Mouse (Mus musculus) CH12.LX (cell line): Measurements from ENCODE around the gene Cntn4. TPM values are rescaled to one million over a fixed set of nuclear protein-coding genes. Genes with fewer than 3 reads are reported as not detected.

Experiments used
- DNase-seq: peaks from one replicate; pipeline ENCODE4 v3.0.0-alpha.2; 2013; ENCODE audit errors: extremely low read depth
- H3K27ac ChIP-seq: 2 replicates; pipeline ENCODE4 v1.5.1; 2012; ENCODE audit warnings: low read depth, mild to moderate bottlenecking, control low read depth, moderate library complexity; ENCODE audit not compliant: insufficient read depth
- H3K27me3 ChIP-seq: replicated peaks from 2 replicates; pipeline ENCODE3; 2012; ENCODE audit warnings: inconsistent platforms
- H3K36me3 ChIP-seq, 2 experiments: replicated peaks in 1 of 2; 2 replicates each; pipeline versions ENCODE3 to v1.6.1; 2012; ENCODE audit warnings: inconsistent platforms in 1 of 2, low read length in 1 of 2, mild to moderate bottlenecking in 1 of 2, mixed read lengths in 1 of 2, moderate library complexity in 1 of 2; ENCODE audit not compliant: control insufficient read depth in 1 of 2, insufficient read depth in 1 of 2
- H3K4me1 ChIP-seq, 2 experiments: 2 replicates each; pipeline ENCODE4 v1.6.1; 2012; ENCODE audit warnings: inconsistent platforms in 1 of 2, moderate library complexity in 1 of 2; ENCODE audit not compliant: insufficient read depth in 2 of 2, control insufficient read depth in 1 of 2
- H3K4me2 ChIP-seq: 2 replicates; pipeline ENCODE4 v1.6.1; 2012; ENCODE audit warnings: low read depth, mild to moderate bottlenecking, control low read depth; ENCODE audit not compliant: poor library complexity, insufficient read depth, severe bottlenecking
- H3K4me3 ChIP-seq, 3 experiments: fragments of 150-350 bp in 1 of 3; sonication (generic) in 1 of 3; replicated peaks in 1 of 3; 2 replicates each; pipeline versions ENCODE3 to v1.5.1; 2011 to 2012; ENCODE audit warnings: low read depth in 2 of 3, low read length in 2 of 3, mild to moderate bottlenecking in 2 of 3, moderate library complexity in 2 of 3, control low read depth in 1 of 3, improper control_type of control experiment in 1 of 3, inconsistent platforms in 1 of 3, mixed read lengths in 1 of 3; ENCODE audit not compliant: poor library complexity in 1 of 3
- H3K79me2 ChIP-seq: replicated peaks from 2 replicates; pipeline ENCODE4 v1.6.1; 2012; ENCODE audit warnings: mild to moderate bottlenecking, moderate library complexity; ENCODE audit not compliant: control insufficient read depth, poor library complexity, insufficient read depth, severe bottlenecking; ENCODE audit errors: extremely low read depth
- H3K9ac ChIP-seq: 2 replicates; pipeline ENCODE4 v1.6.1; 2012; ENCODE audit warnings: low read depth, mild to moderate bottlenecking, control low read depth, moderate library complexity; ENCODE audit not compliant: insufficient read depth
- H3K9me3 ChIP-seq: replicated peaks from 2 replicates; pipeline ENCODE3; 2012; ENCODE audit warnings: low read length, inconsistent platforms, mixed read lengths
- CHD1 ChIP-seq: IDR thresholded peaks from 2 replicates; pipeline ENCODE4 v1.6.1; 2012; ENCODE audit warnings: low read depth, low read length, improper control_type of control experiment, inconsistent platforms
- CHD2 ChIP-seq: IDR thresholded peaks from 2 replicates; pipeline ENCODE4 v1.6.1; 2011; ENCODE audit warnings: low read length, improper control_type of control experiment
- CTCF ChIP-seq, 2 experiments: IDR thresholded peaks in 1 of 2; conservative IDR thresholded peaks in 1 of 2; 2 replicates each; pipeline ENCODE4 v1.5.1; 2011 to 2012; ENCODE audit warnings: low read depth in 2 of 2, low read length in 2 of 2, improper control_type of control experiment in 1 of 2, inconsistent platforms in 1 of 2, mild to moderate bottlenecking in 1 of 2, moderate library complexity in 1 of 2
- E2F4 ChIP-seq: IDR thresholded peaks from 2 replicates; pipeline ENCODE4 v1.6.1; 2011; ENCODE audit warnings: low read depth, low read length, improper control_type of control experiment; ENCODE audit not compliant: insufficient replicate concordance
- ELF1 ChIP-seq: IDR thresholded peaks from 2 replicates; pipeline ENCODE4 v1.6.1; 2014; ENCODE audit warnings: low read depth, mild to moderate bottlenecking, inconsistent platforms, low read length, improper control_type of control experiment
- ETS1 ChIP-seq: conservative IDR thresholded peaks from 2 replicates; pipeline ENCODE4 v1.6.1; 2012; ENCODE audit warnings: low read depth, mild to moderate bottlenecking, inconsistent platforms, low read length, improper control_type of control experiment, moderate library complexity
- HCFC1 ChIP-seq: IDR thresholded peaks from 2 replicates; pipeline ENCODE4 v1.6.1; 2012; ENCODE audit warnings: low read depth, mild to moderate bottlenecking, inconsistent platforms, low read length, improper control_type of control experiment
- IRF4 ChIP-seq: IDR thresholded peaks from 2 replicates; pipeline ENCODE4 v1.6.1; 2014; ENCODE audit warnings: low read depth, mild to moderate bottlenecking, inconsistent platforms, low read length, improper control_type of control experiment
- JUN ChIP-seq: IDR thresholded peaks from 2 replicates; pipeline ENCODE4 v1.6.1; 2011; ENCODE audit warnings: low read depth, mild to moderate bottlenecking, low read length, improper control_type of control experiment, moderate library complexity; ENCODE audit not compliant: insufficient read depth
- JUND ChIP-seq: conservative IDR thresholded peaks from 2 replicates; pipeline ENCODE4 v1.6.1; 2011; ENCODE audit warnings: low read depth, low read length, improper control_type of control experiment
- MAFK ChIP-seq: IDR thresholded peaks from 2 replicates; pipeline ENCODE4 v1.6.1; 2011; ENCODE audit warnings: low read length, improper control_type of control experiment; ENCODE audit not compliant: insufficient replicate concordance
- MXI1 ChIP-seq: IDR thresholded peaks from 2 replicates; pipeline ENCODE4 v1.6.1; 2011; ENCODE audit warnings: mild to moderate bottlenecking, low read depth, low read length, improper control_type of control experiment
- MYC ChIP-seq: IDR thresholded peaks from 2 replicates; pipeline ENCODE4 v1.6.1; 2011; ENCODE audit warnings: low read depth, mild to moderate bottlenecking, improper control_type of control experiment, low read length
- NELFE ChIP-seq: IDR thresholded peaks from 2 replicates; pipeline ENCODE4 v1.6.1; 2011; ENCODE audit warnings: low read depth, low read length, improper control_type of control experiment
- POLR2A ChIP-seq: IDR thresholded peaks from 2 replicates; pipeline ENCODE4 v1.6.1; 2011; ENCODE audit warnings: low read depth, mild to moderate bottlenecking, improper control_type of control experiment, low read length
- POLR2AphosphoS2 ChIP-seq: IDR thresholded peaks from 2 replicates; pipeline ENCODE4 v1.6.1; 2011; ENCODE audit warnings: low read depth, low read length, improper control_type of control experiment
- RAD21 ChIP-seq: IDR thresholded peaks from 2 replicates; pipeline ENCODE4 v1.6.1; 2011; ENCODE audit warnings: low read depth, mild to moderate bottlenecking, low read length, improper control_type of control experiment, moderate library complexity
- RCOR1 ChIP-seq: conservative IDR thresholded peaks from 2 replicates; pipeline ENCODE4 v1.6.1; 2012; ENCODE audit warnings: low read depth, mild to moderate bottlenecking, inconsistent platforms, low read length, improper control_type of control experiment
- SIN3A ChIP-seq: IDR thresholded peaks from 2 replicates; pipeline ENCODE4 v1.6.1; 2012; ENCODE audit warnings: low read length, improper control_type of control experiment, inconsistent platforms
- SMC3 ChIP-seq: IDR thresholded peaks from 2 replicates; pipeline ENCODE4 v1.6.1; 2011; ENCODE audit warnings: low read depth, low read length, improper control_type of control experiment
- TBP ChIP-seq: conservative IDR thresholded peaks from 2 replicates; pipeline ENCODE4 v1.6.1; 2011; ENCODE audit warnings: low read depth, low read length, improper control_type of control experiment
- TCF12 ChIP-seq: IDR thresholded peaks from 2 replicates; pipeline ENCODE4 v1.6.1; 2014; ENCODE audit warnings: low read depth, mild to moderate bottlenecking, inconsistent platforms, low read length, improper control_type of control experiment
- USF1 ChIP-seq: IDR thresholded peaks from 2 replicates; pipeline ENCODE4 v1.6.1; 2014; ENCODE audit warnings: low read depth, mild to moderate bottlenecking, inconsistent platforms, low read length, improper control_type of control experiment
- USF2 ChIP-seq: conservative IDR thresholded peaks from 2 replicates; pipeline ENCODE4 v1.6.1; 2011; ENCODE audit warnings: low read depth, low read length, improper control_type of control experiment
- ZC3H11A ChIP-seq: IDR thresholded peaks from 2 replicates; pipeline ENCODE4 v1.6.1; 2012; ENCODE audit warnings: low read depth, mild to moderate bottlenecking, inconsistent platforms, low read length, improper control_type of control experiment
- ZKSCAN1 ChIP-seq: IDR thresholded peaks from 2 replicates; pipeline ENCODE4 v1.6.1; 2012; ENCODE audit warnings: low read depth, inconsistent platforms, low read length, improper control_type of control experiment, borderline replicate concordance
- ZNF384 ChIP-seq: IDR thresholded peaks from 2 replicates; pipeline ENCODE4 v1.6.1; 2012; ENCODE audit warnings: low read depth, low read length, improper control_type of control experiment, inconsistent platforms
- dilution Hi-C: fragments of 300-500 bp; cut with MboI; formaldehyde crosslinking; loops from 2 replicates; pipeline ENCODE4 v1.14.3; 2020; ENCODE audit warnings: low sequenced_read_pairs; ENCODE audit not compliant: extremely low pct_unique_long_range_greater_than_20kb, extremely low pct_ligation_motif_present
- in situ Hi-C: fragments of 300-500 bp; cut with MboI; formaldehyde crosslinking; loops from 3 replicates; pipeline ENCODE4 v1.14.3; 2019; ENCODE audit warnings: low sequenced_read_pairs, low pct_ligation_motif_present, low pct_unique_long_range_greater_than_20kb, mixed read lengths
- polyA plus RNA-seq: library from polyadenylated mRNA; unstranded; fragments of >175 nt; gene quantifications from 2 replicates; pipeline ENCODE4 v1.2.1, GENCODE M21; 2012; ENCODE audit warnings: low read depth; ENCODE audit not compliant: insufficient read length
- total RNA-seq, 2 experiments: library from RNA; depleted of rRNA; stranded (reverse); fragments of 300-350 nt in 1 of 2; fragments of >200 nt in 1 of 2; gene quantifications; 2 replicates each; pipeline ENCODE4 v1.2.3; 2012 to 2014

The Cntn4 gene
- total and polyA plus RNA-seq, 3 experiments, result 0.14 TPM; not detected in 2

DNA sequence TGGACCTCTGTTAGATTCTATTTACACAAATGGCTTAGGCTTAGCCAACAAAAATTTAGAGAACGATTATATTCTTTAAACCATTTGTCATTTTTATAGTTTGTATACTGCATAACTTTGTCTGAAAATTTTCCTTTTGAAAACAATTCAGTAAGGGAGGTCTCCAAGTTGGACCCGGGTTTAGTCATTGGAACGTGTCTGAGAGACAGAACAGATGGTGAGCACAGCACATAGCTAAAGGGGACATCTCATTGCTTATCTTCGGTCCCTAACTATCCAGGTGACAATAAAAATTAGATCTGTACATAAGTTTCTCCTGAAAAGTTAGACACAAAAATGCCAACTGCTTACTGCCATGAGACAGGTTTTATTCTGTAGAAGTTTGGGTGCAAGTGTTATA is 420.4 kb downstream of the Cntn4 start:
- TF ChIP-seq ZNF384, result no peak
- no peak for TF ChIP-seq ETS1
- no peak for TF ChIP-seq ELF1
- no peak for TF ChIP-seq CHD2
- TF ChIP-seq USF1, result no peak
- TF ChIP-seq JUN, result no peak
- no peak for TF ChIP-seq CTCF (conservative IDR thresholded peaks at IDR 0.05 in 1 of 2, IDR thresholded peaks at IDR 0.05 in 1 of 2; ENCODE audit: low read depth in 2 of 2, low read length in 2 of 2)
- TF ChIP-seq TCF12, result no peak
- no peak for TF ChIP-seq MYC
- TF ChIP-seq RAD21, result no peak
- no peak for TF ChIP-seq MAFK
- TF ChIP-seq, all 38 proteins: peak for 0
- no peak overlapping the region for H3K27ac ChIP-seq
- in situ Hi-C loops, result no loop called here
- no peaks in the 10 kb centered on the region for H3K4me1 ChIP-seq
- no peaks in the 10 kb centered on the region for H3K27me3 ChIP-seq
- DNase-seq, result no peak
- H3K79me2 ChIP-seq, result no peaks in the 10 kb centered on the region
- H3K4me2 ChIP-seq, result no peak overlapping the region
- H3K9me3 ChIP-seq, result no peaks in the 10 kb centered on the region
- H3K36me3 ChIP-seq, result no peaks in the 10 kb centered on the region
- no peak overlapping the region for H3K9ac ChIP-seq
- dilution Hi-C loops, result no loop called here
- H3K4me3 ChIP-seq, result no peak overlapping the region

DNA sequence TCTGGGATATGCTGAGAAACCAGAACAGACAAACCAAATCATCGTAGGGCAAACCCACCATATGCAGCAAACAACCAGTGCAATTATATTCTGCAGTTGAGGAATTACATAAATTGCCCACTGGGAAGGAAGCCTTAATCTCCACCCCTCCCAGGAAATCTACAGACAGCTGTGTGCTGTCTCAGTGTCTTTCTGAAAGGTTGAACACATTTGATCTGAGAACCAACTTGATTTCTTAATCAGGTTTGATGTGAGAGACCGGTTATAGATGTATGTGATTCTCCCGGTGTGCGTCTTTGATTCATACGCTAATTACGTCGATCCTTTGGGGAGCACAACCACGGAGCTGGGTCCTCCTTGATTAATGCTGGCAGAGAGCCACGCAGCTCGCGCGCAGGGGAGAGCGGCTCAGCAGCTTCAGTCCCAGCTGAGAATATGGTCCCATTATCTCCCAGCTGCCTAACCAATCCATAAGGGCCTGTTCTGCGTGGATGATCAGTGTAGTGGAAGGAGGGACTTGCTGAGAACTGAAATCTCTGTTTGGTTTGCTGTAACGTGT is 441.1 kb downstream of the Cntn4 start:
- Histone ChIP-seq H3K27ac (no peak overlapping the region), H3K9me3 (no peaks in the 10 kb centered on the region), H3K79me2 (no peaks in the 10 kb centered on the region), H3K9ac (no peak overlapping the region), H3K4me1 (no peaks in the 10 kb centered on the region)
- in situ Hi-C loops, result no loop called here
- no peak for DNase-seq
- TF ChIP-seq USF2 (no peak), POLR2A (no peak), SIN3A (no peak), POLR2AphosphoS2 (no peak), SMC3 (no peak), CHD2 (no peak), NELFE (no peak), MXI1 (no peak), JUND (no peak), ZC3H11A (no peak), TBP (no peak), CTCF (conservative IDR thresholded peaks at IDR 0.05 in 1 of 2, IDR thresholded peaks at IDR 0.05 in 1 of 2; ENCODE audit: low read depth in 2 of 2, low read length in 2 of 2) (no peak), IRF4 (no peak), RCOR1 (no peak), HCFC1 (no peak), MAFK (no peak), CHD1 (no peak), ZKSCAN1 (no peak), MYC (no peak), E2F4 (no peak)
- TF ChIP-seq, all 38 proteins: peak for 0
- dilution Hi-C loops, result no loop called here
- Histone ChIP-seq H3K36me3 (no peaks in the 10 kb centered on the region), H3K27me3 (no peaks in the 10 kb centered on the region), H3K4me2 (no peak overlapping the region), H3K4me3 (no peak overlapping the region)
